Mouse (Mus musculus): ENCODE results near the gene Gm49355. TPM values are rescaled to one million over a fixed set of nuclear protein-coding genes. Genes with fewer than 3 reads are reported as not detected.

Gm49355 gene
- total RNA-seq, 2 experiments from 2014 or later: 0.13 TPM; not detected in 1

GRCm38 (mm10) chr14:12342458-12343131 lies 58.8 kb downstream of the Gm49355 start:
- DNase-seq: no peak

GRCm38 (mm10) chr14:12343451-12343941 lies 59.7 kb downstream of the Gm49355 start:
- no peak for DNase-seq

DNA sequence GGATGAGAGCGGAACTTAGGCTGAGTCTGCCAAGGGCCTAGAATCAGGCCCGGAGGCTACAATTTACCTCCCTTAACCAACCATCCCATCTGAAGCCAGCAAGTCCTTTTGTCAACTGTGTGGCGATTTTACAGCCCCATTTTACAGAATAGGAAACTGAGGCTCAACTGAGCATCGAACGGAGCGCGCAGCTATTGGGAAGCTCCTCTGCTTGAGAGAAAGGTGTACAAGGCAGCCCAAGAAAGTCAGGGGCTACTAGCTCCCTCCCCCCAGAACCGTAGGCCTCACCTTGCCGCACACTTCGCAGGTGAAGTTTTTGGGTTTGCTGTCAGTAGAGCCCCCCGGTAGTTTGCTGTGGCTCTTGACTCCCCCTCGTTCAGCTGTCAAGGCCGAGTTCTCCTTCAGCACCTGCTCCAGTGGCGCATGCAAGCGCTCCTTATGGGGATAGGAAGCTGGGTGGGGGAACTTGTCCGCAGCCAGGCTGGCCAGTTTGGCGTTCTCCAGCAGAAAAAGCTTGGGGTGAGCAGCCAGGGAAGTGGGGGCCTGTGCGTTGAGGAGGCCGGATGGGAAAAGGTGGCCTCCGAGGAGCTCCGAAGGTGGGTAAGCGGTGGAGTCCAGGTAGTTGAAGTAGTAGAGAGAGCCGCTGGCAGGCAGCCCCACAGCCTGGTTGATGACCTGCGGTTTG lies 60.4 kb downstream of the Gm49355 start:
- no peak for DNase-seq

- no peak for DNase-seq
Observed at GRCm38 (mm10) chr14:12344746-12345240, 61.0 kb downstream of the Gm49355 start.

DNA sequence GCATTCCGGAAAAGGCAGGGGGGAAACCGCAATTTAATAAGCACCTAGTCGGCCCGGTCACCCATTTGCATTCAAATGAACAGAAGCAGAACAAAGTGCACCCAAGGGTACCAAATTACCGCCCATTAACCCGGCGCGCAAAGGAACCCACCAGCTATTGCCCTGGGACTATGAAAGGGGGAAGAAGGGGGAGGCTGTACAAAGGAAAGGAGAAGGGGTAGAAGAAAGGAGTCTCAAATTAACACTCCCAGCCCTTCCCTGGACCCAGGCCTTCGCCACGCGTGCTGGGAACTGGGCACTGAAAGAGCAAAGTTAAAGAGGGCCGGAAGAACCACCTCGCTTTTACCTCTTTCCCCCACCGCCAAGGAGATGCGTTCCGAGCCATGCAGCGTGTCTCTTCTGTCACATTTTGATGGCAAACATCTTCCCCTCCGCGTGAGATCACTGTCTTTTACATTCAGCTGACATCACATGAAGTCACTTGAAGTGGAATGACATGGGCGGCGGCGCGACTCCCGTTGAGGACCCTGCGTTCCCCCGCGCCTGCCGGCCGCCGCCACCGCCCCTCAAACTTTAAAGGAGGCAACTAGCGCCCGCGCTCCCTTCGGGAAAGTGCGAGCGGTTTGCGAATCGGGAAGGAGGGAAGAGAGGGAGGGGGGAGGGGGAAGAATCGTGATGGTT lies 61.6 kb downstream of the Gm49355 start:
- DNase-seq: no peak

- DNase-seq: no peak
Observed at GRCm38 (mm10) chr14:12346011-12346864, 62.5 kb downstream of the Gm49355 start.

GRCm38 (mm10) chr14:12346865-12347600 lies 63.3 kb downstream of the Gm49355 start:
- no peak for DNase-seq

- no peak for DNase-seq
Observed at GRCm38 (mm10) chr14:12348089-12348488, 64.3 kb downstream of the Gm49355 start, which contains the start of gene Fezf2. Gene Fezf2, minus strand, starts transcription at chr14:12348189.

GRCm38 (mm10) chr14:12349334-12350090 lies 65.7 kb downstream of the Gm49355 start:
- DNase-seq: no peak

- DNase-seq: no peak
Observed at GRCm38 (mm10) chr14:12350271-12350916, 66.6 kb downstream of the Gm49355 start.

Other genes with a start within 250 kb of the Gm49355 start
- gene 3830406C13Rik, start 197 bp downstream of the Gm49355 start, total RNA-seq (2021): 10 to 100 TPM; 16.2 to 23.9 TPM
- gene Fezf2, start 64.2 kb downstream of the Gm49355 start, total RNA-seq (2021): not detected